Comparison of ENCODE assay signal across 32 mouse cellular contexts in genomic region chr11:41951898-41952297, GRCm38 (mm10). TPM values are rescaled to one million over a fixed set of nuclear protein-coding genes. Genes with fewer than 3 reads are reported as not detected.
"Had no signal": no experiment of that assay in that cellular context is flagged by ENCODE, and none has a peak within 500 bp of the region (broad histone marks: within the 10 kb centered on the region; RNA-seq: fewer than 3 reads in every experiment).

No protein-coding gene starts in this region.

- H3K36me3 ChIP-seq: heart, embryonic 13.5 days; heart, embryonic 15.5 days; hindbrain, embryonic 12.5 days; intestine, embryonic 15.5 days; limb, embryonic 10.5 days; limb, embryonic 12.5 days; liver, embryonic 13.5 days; liver, embryonic 15.5 days had no signal

- ATAC-seq: hindbrain, embryonic 16.5 days; inflammation-experienced regulatory T-cells, adult 6 months; intestine, embryonic 15.5 days; intestine, postnatal 0 days had no signal

- H3K27ac ChIP-seq: heart, adult 2 months; heart, embryonic 13.5 days; heart, embryonic 15.5 days; hindbrain, embryonic 12.5 days; hindbrain, embryonic 14.5 days; intestine, embryonic 15.5 days; layer of hippocampus, adult 2 months; left cerebral cortex, adult 2 months; limb, embryonic 10.5 days; limb, embryonic 12.5 days; liver, embryonic 13.5 days; liver, embryonic 15.5 days had no signal

- DNase-seq: gastrocnemius, postnatal 14 days; gastrocnemius, postnatal 36 days; heart, adult 11 months; heart, adult 2 months; heart, postnatal 14 days; heart, postnatal 36 days; kidney, adult 18-20 months; kidney, adult 8-10 months; kidney, postnatal 10 days; kidney, postnatal 25 days; kidney, postnatal 4 days; liver; liver, embryonic 13.5 days had no signal

- H3K9me3 ChIP-seq: heart, embryonic 13.5 days; heart, embryonic 15.5 days; hindbrain, embryonic 12.5 days; intestine, embryonic 15.5 days; limb, embryonic 10.5 days; limb, embryonic 12.5 days; liver, embryonic 13.5 days; liver, embryonic 15.5 days had no signal

- H3K4me2 ChIP-seq: heart, embryonic 11.5 days; heart, embryonic 13.5 days; heart, embryonic 15.5 days; hindbrain, embryonic 12.5 days; hindbrain, embryonic 14.5 days; intestine, embryonic 15.5 days; limb, embryonic 12.5 days; liver, embryonic 11.5 days; liver, embryonic 13.5 days; liver, embryonic 15.5 days had no signal

- H3K27me3 ChIP-seq: heart, embryonic 13.5 days; heart, embryonic 15.5 days; hindbrain, embryonic 12.5 days; intestine, embryonic 15.5 days; limb, embryonic 12.5 days; liver, embryonic 13.5 days; liver, embryonic 15.5 days had no signal

- H3K4me3 ChIP-seq: heart, adult 2 months; heart, embryonic 13.5 days; heart, embryonic 15.5 days; hindbrain, embryonic 12.5 days; intestine, embryonic 15.5 days; layer of hippocampus, adult 2 months; left cerebral cortex, adult 2 months; limb, embryonic 10.5 days; limb, embryonic 12.5 days; liver, embryonic 13.5 days; liver, embryonic 15.5 days had no signal

- H3K9ac ChIP-seq: heart, embryonic 13.5 days; heart, embryonic 15.5 days; hindbrain, embryonic 12.5 days; hindbrain, embryonic 14.5 days; intestine, embryonic 15.5 days; limb, embryonic 12.5 days; liver, embryonic 13.5 days; liver, embryonic 15.5 days had no signal

- H3K4me1 ChIP-seq: heart, embryonic 13.5 days; heart, embryonic 15.5 days; hindbrain, embryonic 12.5 days; intestine, embryonic 15.5 days; limb, embryonic 10.5 days; limb, embryonic 12.5 days; liver, embryonic 13.5 days; liver, embryonic 15.5 days had no signal

RNA-seq across cellular contexts. Expression of gene Gabrg2, which starts 48.8 kb away (rescaled TPM):
- total RNA-seq: heart, adult 2 months; heart, postnatal 14 days; heart, postnatal 36 days; hematopoietic stem cell, adult 5-6 weeks had no signal
- polyA plus RNA-seq: gonadal fat pad, adult 2 months; heart, adult 2 months; heart, postnatal 0 days; kidney, embryonic 14.5 days; limb, embryonic 10.5 days; liver, embryonic 11.5 days had no signal
